In genomic region chr8:60859605-60860004, GRCm38 (mm10) we compare ENCODE assay signal across 7 mouse cellular contexts. TPM values are rescaled to one million over a fixed set of nuclear protein-coding genes. Genes with fewer than 3 reads are reported as not detected.
DNase-seq lines count a peak whose midpoint lies in the region; ATAC-seq and TF ChIP-seq lines count a peak whose summit lies in the region.

No protein-coding gene starts in this region.

- no peaks in the 10 kb centered on the region for H3K27me3 ChIP-seq in midbrain, postnatal 0 days (ENCODE audit: insufficient read depth, low read length)
- no peaks in the 10 kb centered on the region for H3K27me3 ChIP-seq in midbrain, embryonic 11.5 days (ENCODE audit: control insufficient read depth, insufficient read depth, low read length)

- no peaks in the 10 kb centered on the region for H3K36me3 ChIP-seq in midbrain, postnatal 0 days (ENCODE audit: insufficient read depth, low read length)
- no peaks in the 10 kb centered on the region for H3K36me3 ChIP-seq in midbrain, embryonic 11.5 days (ENCODE audit: control insufficient read depth, insufficient read depth, low read length)

- TF ChIP-seq CTCF in midbrain, postnatal 0 days (IDR thresholded peaks at IDR 0.05) = no peak

- WGBS in midbrain, postnatal 0 days = 77% methylated on average over 9 of the region's 9 CpGs
- 87% methylated on average over 9 of the region's 9 CpGs for WGBS in midbrain, embryonic 11.5 days

- no peaks in the 10 kb centered on the region for H3K4me1 ChIP-seq in midbrain, postnatal 0 days (ENCODE audit: insufficient read depth, low read length)
- no peaks in the 10 kb centered on the region for H3K4me1 ChIP-seq in midbrain, embryonic 11.5 days (ENCODE audit: control insufficient read depth, insufficient read depth, low read length)

- H3K27ac ChIP-seq in midbrain, postnatal 0 days (ENCODE audit: low read depth, low read length) = no peak overlapping the region
- H3K27ac ChIP-seq in midbrain, embryonic 11.5 days (ENCODE audit: low read depth, low read length) = no peak overlapping the region

- DNase-seq in midbrain, postnatal 0 days (ENCODE audit: low spot score) = peak; percentile 25
- no peak for DNase-seq in midbrain, embryonic 11.5 days (ENCODE audit: low spot score, missing footprints)
- peak; percentile 55 to 58 for DNase-seq in adrenal gland, postnatal 36 days
- peak; percentile 59 for DNase-seq in layer of hippocampus, adult 9-11 months
- DNase-seq in right cerebral cortex, postnatal 36 days (ENCODE audit: low spot score in 2 of 2) = peak; percentile 57 to 60
- no peak for DNase-seq in gastrocnemius, postnatal 14 days

- intact Hi-C loops in gastrocnemius, postnatal 14 days (cut with DNase I; ENCODE audit: low total_unique reads) = no loop called here

- no peak for ATAC-seq in midbrain, postnatal 0 days (ENCODE audit: low FRiP score)
- no peak for ATAC-seq in midbrain, embryonic 11.5 days (ENCODE audit: low FRiP score)
- no peak for ATAC-seq in inflammation-experienced regulatory T-cells, adult 6 months

- no peak overlapping the region for H3K4me3 ChIP-seq in midbrain, postnatal 0 days (ENCODE audit: low read depth, low read length)
- H3K4me3 ChIP-seq in midbrain, embryonic 11.5 days (ENCODE audit: low read depth, low read length) = no peak overlapping the region

- H3K4me2 ChIP-seq in midbrain, postnatal 0 days (ENCODE audit: low read depth, low read length, poor library complexity, severe bottlenecking) = no peak overlapping the region
- H3K4me2 ChIP-seq in midbrain, embryonic 11.5 days = no peak overlapping the region

- H3K9ac ChIP-seq in midbrain, postnatal 0 days (replicated peaks; ENCODE audit: low read length, poor library complexity, severe bottlenecking) = no peak overlapping the region
- H3K9ac ChIP-seq in midbrain, embryonic 11.5 days (ENCODE audit: low read length) = no peak overlapping the region

- H3K9me3 ChIP-seq in midbrain, postnatal 0 days (ENCODE audit: low read length) = no peaks in the 10 kb centered on the region
- H3K9me3 ChIP-seq in midbrain, embryonic 11.5 days (ENCODE audit: control insufficient read depth, low read length) = no peaks in the 10 kb centered on the region

RNA-seq across cellular contexts. Expression of gene Hpf1, which starts 30.6 kb away (rescaled TPM):
- 28.6 and 43.0 TPM in 2 replicates for total RNA-seq in midbrain, postnatal 0 days (2014; rRNA removed)
- polyA plus RNA-seq in midbrain, postnatal 0 days (2015; fragmentation: Nextera tagmentation; extraction: Ambion mirVana) = 99.1 and 99.5 TPM in 2 replicates
- polyA plus RNA-seq in midbrain, embryonic 11.5 days (2014; fragmentation: Nextera tagmentation; extraction: Ambion mirVana) = 138 and 147 TPM in 2 replicates
- total RNA-seq in adrenal gland, postnatal 36 days (2021) = 10 to 100 TPM; 19.7 to 29.9 TPM
- polyA plus RNA-seq in inflammation-experienced regulatory T-cells, adult 6 months (2017; shearing (Covaris generic)) = 10 to 100 TPM; 51.7 to 89.8 (median 56.8) TPM
- total RNA-seq in gastrocnemius, postnatal 14 days (2021) = 1 to 10 TPM; 6.6 to 8.5 TPM

Comparison
In these comparisons a context has a peak if more than half of its experiments do, and no peak if none do; other contexts are left out.
1. DNase-seq: peak in midbrain, postnatal 0 days (single experiment), adrenal gland, postnatal 36 days (2 of 2), layer of hippocampus, adult 9-11 months (single experiment) and right cerebral cortex, postnatal 36 days (2 of 2); none in midbrain, embryonic 11.5 days (single experiment) and gastrocnemius, postnatal 14 days (single experiment).